Mouse (Mus musculus) thymus, postnatal 14 days (tissue): ENCODE measurements around the gene Fbh1.

Experiments used
- DNase-seq: peaks from one replicate; pipeline ENCODE4 v3.0.0; 2021

Gene Fbh1

GRCm38 (mm10) chr2:11714535-11714934, 62.8 kb downstream of the Fbh1 start:
- DNase-seq = no peak

- DNase-seq = no peak
These were observed 64.4 kb downstream of the Fbh1 start for GRCm38 (mm10) chr2:11713021-11713420.

GRCm38 (mm10) chr2:11712483-11712990, 64.8 kb downstream of the Fbh1 start:
- no peak for DNase-seq

- peak; percentile 58 for DNase-seq
These were observed 67.3 kb downstream of the Fbh1 start for GRCm38 (mm10) chr2:11710101-11710500.

GRCm38 (mm10) chr2:11708538-11708937, 68.8 kb downstream of the Fbh1 start:
- DNase-seq = no peak

GRCm38 (mm10) chr2:11706746-11707065, 70.7 kb downstream of the Fbh1 start:
- DNase-seq = no peak

- DNase-seq = peak; percentile 34
These were observed 71.2 kb downstream of the Fbh1 start for GRCm38 (mm10) chr2:11706030-11706745.

- peak; percentile 67 for DNase-seq
These were observed 72.0 kb downstream of the Fbh1 start, which contains the start of gene Il15ra for GRCm38 (mm10) chr2:11705201-11706025. TSS of gene Il15ra (plus strand) at chr2:11705290.

- no peak for DNase-seq
These were observed 77.5 kb downstream of the Fbh1 start for GRCm38 (mm10) chr2:11699905-11700304.

GRCm38 (mm10) chr2:11698994-11699393, 78.4 kb downstream of the Fbh1 start:
- DNase-seq = no peak

- DNase-seq = no peak
These were observed 81.5 kb downstream of the Fbh1 start for GRCm38 (mm10) chr2:11695867-11696266.

- DNase-seq = no peak
These were observed 83.3 kb downstream of the Fbh1 start for GRCm38 (mm10) chr2:11694104-11694503.

- no peak for DNase-seq
These were observed 84.0 kb downstream of the Fbh1 start for GRCm38 (mm10) chr2:11693352-11693751.
